10 mouse cellular contexts compared by ENCODE assay signal in the genomic region with DNA sequence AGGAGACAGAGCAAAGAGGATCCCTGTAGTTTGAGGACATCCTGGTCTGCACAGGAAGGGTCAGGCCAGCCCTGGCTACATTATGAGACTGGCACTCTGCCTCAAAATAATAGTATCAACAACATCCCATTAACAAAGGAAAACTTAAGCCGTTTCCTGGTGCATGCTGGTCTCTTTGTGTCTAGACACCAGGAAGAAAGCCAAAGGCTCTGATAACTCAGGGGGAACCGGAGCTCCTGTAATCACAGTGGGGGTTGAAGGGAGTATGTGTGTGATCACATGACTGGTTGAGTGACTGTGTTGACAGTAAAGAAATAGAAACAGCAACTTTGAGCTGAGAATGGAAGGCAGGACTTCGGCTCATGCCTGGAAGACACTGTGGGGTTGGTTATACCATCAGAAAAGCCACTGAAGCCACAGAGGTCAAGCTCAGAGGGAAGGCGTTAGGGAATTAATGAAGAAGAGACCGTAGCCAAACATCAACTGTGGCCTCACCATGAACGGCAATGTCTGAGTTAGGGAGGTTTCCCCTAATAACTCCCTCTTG. TPM values are rescaled to one million over a fixed set of nuclear protein-coding genes. Genes with fewer than 3 reads are reported as not detected.
DNase-seq lines count a peak whose midpoint lies in the region; ATAC-seq and TF ChIP-seq lines count a peak whose summit lies in the region.
"Had no signal": no experiment of that assay in that cellular context is flagged by ENCODE, and none has a peak within 500 bp of the region (broad histone marks: within the 10 kb centered on the region; RNA-seq: fewer than 3 reads in every experiment).

A gene (plus strand): TSS at position 497 of the 547 bp plus-strand sequence.

- H3K4me1 ChIP-seq in kidney, adult 2 months (ENCODE audit: control insufficient read depth, insufficient read depth, low read length) = 0 out of 2 replicates have a peak, but pooled peaks cover 2% of the 10 kb centered on the region
- H3K4me1 ChIP-seq in liver, embryonic 12.5 days = peaks cover 5% of the 10 kb centered on the region; the same call in 1 of the 2 replicates
- 0 out of 2 replicates have a peak, but pooled peaks cover 2% of the 10 kb centered on the region for H3K4me1 ChIP-seq in midbrain, embryonic 15.5 days

- WGBS in kidney, adult 2 months = 30% methylated on average over 6 of the region's 6 CpGs
- 50% methylated on average over 6 of the region's 6 CpGs for WGBS in liver, embryonic 12.5 days (ENCODE audit: insufficient replicate concordance)
- WGBS in midbrain, embryonic 15.5 days = 61% methylated on average over 6 of the region's 6 CpGs

- H3K9ac ChIP-seq in liver, embryonic 12.5 days = no peak within 1 kb of the TSS
- H3K9ac ChIP-seq in midbrain, embryonic 15.5 days = no peak within 1 kb of the TSS

- no peaks in the 10 kb centered on the region for H3K27me3 ChIP-seq in kidney, adult 2 months (replicated peaks; ENCODE audit: control insufficient read depth, insufficient read depth, low read length)
- peaks cover 13% of the 10 kb centered on the region; the same call in 1 of the 2 replicates for H3K27me3 ChIP-seq in liver, embryonic 12.5 days (replicated peaks)
- 0 out of 2 replicates have a peak, but pooled peaks cover 3% of the 10 kb centered on the region for H3K27me3 ChIP-seq in midbrain, embryonic 15.5 days (replicated peaks)

- H3K4me3 ChIP-seq in kidney, adult 2 months (ENCODE audit: insufficient read depth, low read depth, low read length) = no peak within 1 kb of the TSS; the same call in 1 of the 2 replicates
- H3K4me3 ChIP-seq in liver, embryonic 12.5 days = peak within 1 kb of the TSS; percentile 21; the same call in 1 of the 2 replicates
- H3K4me3 ChIP-seq in midbrain, embryonic 15.5 days = no peak within 1 kb of the TSS

- TF ChIP-seq CTCF in kidney, adult 2 months (conservative IDR thresholded peaks at IDR 0.05; ENCODE audit: insufficient read depth, insufficient read length, low read depth, low read length) = no peak

- peak within 1 kb of the TSS; percentile 37; the same call in 1 of the 2 replicates for H3K27ac ChIP-seq in kidney, adult 2 months (ENCODE audit: insufficient read depth, low read depth, low read length)
- H3K27ac ChIP-seq in liver, embryonic 12.5 days = peak within 1 kb of the TSS; percentile 36; the same call in 1 of the 2 replicates
- H3K27ac ChIP-seq in midbrain, embryonic 15.5 days = no peak within 1 kb of the TSS

- no peak for DNase-seq in kidney, adult 2 months
- no peak for DNase-seq in kidney, adult 18-20 months
- DNase-seq in heart, postnatal 4 days = peak; percentile 7
- DNase-seq in right cerebral cortex, adult 2 months (ENCODE audit: low spot score in 2 of 2) = no peak
- DNase-seq in thymus, postnatal 10 days (ENCODE audit: low spot score in 2 of 2) = no peak
- DNase-seq in adrenal gland, adult 2 months = no peak
- DNase-seq: thymus, postnatal 14 days had no signal

- TF ChIP-seq POLR2A in kidney, adult 2 months (IDR thresholded peaks at IDR 0.05; ENCODE audit: low read depth, low read length) = no peak

- peak within 1 kb of the TSS; percentile 40 for H3K4me2 ChIP-seq in liver, embryonic 12.5 days
- H3K4me2 ChIP-seq in midbrain, embryonic 15.5 days = peak within 1 kb of the TSS; percentile 5; the same call in 1 of the 2 replicates

- ATAC-seq in liver, embryonic 12.5 days = no peak
- ATAC-seq in midbrain, embryonic 15.5 days (replicated peaks) = no peak

- H3K36me3 ChIP-seq in kidney, adult 2 months (ENCODE audit: control insufficient read depth, insufficient read depth, low read length) = no peaks in the 10 kb centered on the region
- no peaks in the 10 kb centered on the region for H3K36me3 ChIP-seq in liver, embryonic 12.5 days
- H3K36me3 ChIP-seq in midbrain, embryonic 15.5 days (replicated peaks) = no peaks in the 10 kb centered on the region

- H3K9me3 ChIP-seq in liver, embryonic 12.5 days (replicated peaks) = no peaks in the 10 kb centered on the region
- no peaks in the 10 kb centered on the region for H3K9me3 ChIP-seq in midbrain, embryonic 15.5 days

RNA-seq across cellular contexts. Expression of the gene that starts here (rescaled TPM):
- 10.3 and 11.2 TPM in 2 replicates for polyA plus RNA-seq in kidney, adult 2 months (2012; rRNA removed)
- 1 to 10 TPM; 1.5 to 1.7 TPM for total RNA-seq in heart, postnatal 4 days (2021)
- 86.6 and 90.7 TPM in 2 replicates for polyA plus RNA-seq in liver, embryonic 12.5 days (2016; fragmentation: Nextera tagmentation; extraction: Ambion mirVana)
- 0.49 and 0.50 TPM in 2 replicates for polyA plus RNA-seq in midbrain, embryonic 15.5 days (2015; fragmentation: Nextera tagmentation; extraction: Ambion mirVana)
- 1 to 10 TPM in 1 of 2 experiments, not detected in 1; 2.7 TPM for total RNA-seq in adrenal gland, adult 2 months (2021)
- polyA plus RNA-seq in adrenal gland, adult 2 months (2012; rRNA removed) = 0.07 TPM in 1 of 2 replicates, not detected in the other
- total RNA-seq: layer of hippocampus, adult 18-20 months had no signal
